ENCODE assay signal across 17 mouse cellular contexts in genomic region chr4:39398226-39398625, GRCm38 (mm10). TPM values are rescaled to one million over a fixed set of nuclear protein-coding genes. Genes with fewer than 3 reads are reported as not detected.
DNase-seq lines count a peak whose midpoint lies in the region; ATAC-seq and TF ChIP-seq lines count a peak whose summit lies in the region.
"Had no signal": no experiment of that assay in that cellular context is flagged by ENCODE, and none has a peak within 500 bp of the region (broad histone marks: within the 10 kb centered on the region; RNA-seq: fewer than 3 reads in every experiment).

No protein-coding gene starts in this region.

- no peak overlapping the region for H3K4me2 ChIP-seq in lung, embryonic 14.5 days
- H3K4me2 ChIP-seq: embryonic facial prominence, embryonic 15.5 days had no signal

- intact Hi-C loops in heart, postnatal 14 days (cut with DNase I), result no loop called here
- intact Hi-C loops in left cerebral cortex, postnatal 25 days (cut with DNase I), result no loop called here

- 16% methylated on average over 3 of the region's 3 CpGs for WGBS in lung, embryonic 14.5 days

- H3K36me3 ChIP-seq in lung, embryonic 14.5 days (ENCODE audit: insufficient read depth), result no peaks in the 10 kb centered on the region
- H3K36me3 ChIP-seq: embryonic facial prominence, embryonic 15.5 days had no signal

- H3K9ac ChIP-seq in lung, embryonic 14.5 days, result no peak overlapping the region
- H3K9ac ChIP-seq: embryonic facial prominence, embryonic 15.5 days had no signal

- no peaks in the 10 kb centered on the region for H3K27me3 ChIP-seq in lung, embryonic 14.5 days (ENCODE audit: insufficient read depth, low read length)
- H3K27me3 ChIP-seq: embryonic facial prominence, embryonic 15.5 days had no signal

- H3K9me3 ChIP-seq in lung, embryonic 14.5 days (ENCODE audit: low read depth, low read length), result no peaks in the 10 kb centered on the region
- H3K9me3 ChIP-seq: embryonic facial prominence, embryonic 15.5 days had no signal

- no peak overlapping the region for H3K4me3 ChIP-seq in lung, embryonic 14.5 days (ENCODE audit: low read depth, low read length)
- H3K4me3 ChIP-seq: embryonic facial prominence, embryonic 15.5 days had no signal

- no peak for TF ChIP-seq CTCF in lung, embryonic 14.5 days (IDR thresholded peaks at IDR 0.05; ENCODE audit: low read depth)

- ATAC-seq in lung, embryonic 14.5 days (ENCODE audit: insufficient read depth), result no peak
- peak; percentile 84 for ATAC-seq in frontal cortex, adult (ENCODE audit: low TSS enrichment)

- peak; percentile 68 for DNase-seq in heart, adult 11 months
- no peak for DNase-seq in heart, postnatal 14 days
- peak; percentile 1 for DNase-seq in lung, embryonic 14.5 days
- no peak for DNase-seq in lung, postnatal 14 days
- DNase-seq in left cerebral cortex, postnatal 25 days (ENCODE audit: low spot score in 2 of 2), result peak; percentile 3 to 64
- no peak for DNase-seq in kidney, adult 9 months
- DNase-seq in ovary, postnatal 14 days (ENCODE audit: low spot score), result no peak
- DNase-seq: cerebellum, adult 18-20 months; layer of hippocampus, adult 9-11 months had no signal

- H3K27ac ChIP-seq in lung, embryonic 14.5 days (ENCODE audit: low read depth), result no peak overlapping the region
- H3K27ac ChIP-seq: embryonic facial prominence, embryonic 15.5 days; stomach, postnatal 0 days had no signal

- no peaks in the 10 kb centered on the region for H3K4me1 ChIP-seq in lung, embryonic 14.5 days (ENCODE audit: insufficient read depth)
- H3K4me1 ChIP-seq: embryonic facial prominence, embryonic 15.5 days had no signal

RNA-seq across cellular contexts. Expression of gene 1700009N14Rik, which starts 51.9 kb away (rescaled TPM):
- total RNA-seq in heart, postnatal 14 days (2021), result not detected
- not detected in 2 replicates for polyA plus RNA-seq in lung, embryonic 14.5 days (2014; fragmentation: Nextera tagmentation; extraction: Ambion mirVana)
- not detected for total RNA-seq in left cerebral cortex, postnatal 25 days (2021)
- total RNA-seq: common myeloid progenitor, adult 5-6 weeks; granulocyte monocyte progenitor cell, adult 5-6 weeks had no signal
- polyA plus RNA-seq: embryonic facial prominence, embryonic 15.5 days; kidney, embryonic 16.5 days; neural tube, embryonic 11.5 days; spleen, adult 2 months had no signal

Comparison
In these comparisons a context has a peak if more than half of its experiments do, and no peak if none do; other contexts are left out.
1. DNase-seq: peak in heart, adult 11 months (single experiment), lung, embryonic 14.5 days (single experiment) and left cerebral cortex, postnatal 25 days (2 of 2); none in heart, postnatal 14 days (0 of 2), lung, postnatal 14 days (single experiment), kidney, adult 9 months (single experiment) and ovary, postnatal 14 days (single experiment).